In the genomic region with DNA sequence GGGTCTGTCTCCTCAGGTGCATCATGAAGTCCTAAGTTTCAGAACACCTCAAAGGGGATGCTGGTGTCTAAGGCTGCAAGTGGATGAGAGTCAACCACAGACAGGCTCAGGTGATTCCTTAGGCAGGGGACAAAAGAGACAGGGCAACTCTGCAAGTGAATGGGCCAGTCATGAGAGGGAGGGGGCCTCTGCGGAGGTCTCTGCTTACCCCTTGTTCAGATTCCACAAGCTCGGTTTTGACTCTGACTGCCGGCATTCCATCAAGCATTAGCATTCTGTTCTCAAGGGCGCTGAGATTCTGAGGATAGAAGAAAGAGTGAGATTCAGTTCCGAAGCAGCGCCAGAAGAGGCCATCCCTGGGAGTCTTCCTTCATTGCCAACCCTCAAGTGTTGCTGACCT, we compare ENCODE assay signal across 20 mouse cellular contexts.
DNase-seq lines count a peak whose midpoint lies in the region; ATAC-seq and TF ChIP-seq lines count a peak whose summit lies in the region.
"Had no signal": no experiment of that assay in that cellular context is flagged by ENCODE, and none has a peak within 500 bp of the region (broad histone marks: within the 10 kb centered on the region; RNA-seq: fewer than 3 reads in every experiment).

No protein-coding gene starts in this region.

- no peaks in the 10 kb centered on the region for H3K27me3 ChIP-seq in embryonic facial prominence, embryonic 10.5 days (replicated peaks; ENCODE audit: low read depth, poor library complexity, severe bottlenecking)
- no peaks in the 10 kb centered on the region for H3K27me3 ChIP-seq in kidney, embryonic 16.5 days (ENCODE audit: insufficient read depth, low read length)
- H3K27me3 ChIP-seq in forebrain, postnatal 0 days (ENCODE audit: insufficient read depth, low read length): no peaks in the 10 kb centered on the region
- H3K27me3 ChIP-seq: CH12.LX; heart, embryonic 13.5 days; hindbrain, embryonic 15.5 days had no signal

- H3K9me3 ChIP-seq in ES-E14 (ENCODE audit: control insufficient read depth, insufficient read depth, low read depth, low read length): no peaks in the 10 kb centered on the region
- H3K9me3 ChIP-seq in embryonic facial prominence, embryonic 10.5 days: no peaks in the 10 kb centered on the region
- H3K9me3 ChIP-seq in kidney, embryonic 16.5 days (ENCODE audit: low read length): no peaks in the 10 kb centered on the region
- H3K9me3 ChIP-seq in forebrain, postnatal 0 days (ENCODE audit: low read length): no peaks in the 10 kb centered on the region
- H3K9me3 ChIP-seq: forebrain, embryonic 10.5 days; heart, embryonic 13.5 days; hindbrain, embryonic 15.5 days had no signal

- in situ Hi-C loops in ES-E14 (cut with MboI; ENCODE audit: low sequenced_read_pairs in 2 of 2, unreplicated experiment in 2 of 2): no loop called here

- no peaks in the 10 kb centered on the region; the same call in none of the 2 replicates for H3K36me3 ChIP-seq in ES-E14 (ENCODE audit: control insufficient read depth, insufficient read depth, low read length, poor library complexity, severe bottlenecking)
- H3K36me3 ChIP-seq in embryonic facial prominence, embryonic 10.5 days (replicated peaks): peaks cover 13% of the 10 kb centered on the region
- H3K36me3 ChIP-seq in kidney, embryonic 16.5 days (ENCODE audit: insufficient read depth, low read length): no peaks in the 10 kb centered on the region
- H3K36me3 ChIP-seq in forebrain, postnatal 0 days (ENCODE audit: insufficient read depth): no peaks in the 10 kb centered on the region
- H3K36me3 ChIP-seq: heart, embryonic 13.5 days; hindbrain, embryonic 15.5 days had no signal

- peaks cover 18 to 20% of the 10 kb centered on the region in 2 experiments; a peak in 3 of 4 replicates for H3K4me1 ChIP-seq in ES-E14 (ENCODE audit: control insufficient read depth in 2 of 2, insufficient read depth in 2 of 2, low read length in 2 of 2, poor library complexity in 1 of 2)
- peaks cover 30% of the 10 kb centered on the region for H3K4me1 ChIP-seq in embryonic facial prominence, embryonic 10.5 days
- H3K4me1 ChIP-seq in kidney, embryonic 16.5 days (ENCODE audit: insufficient read depth, low read length): peaks cover 16% of the 10 kb centered on the region
- H3K4me1 ChIP-seq in forebrain, postnatal 0 days (ENCODE audit: insufficient read depth): 0 out of 2 replicates have a peak, but pooled peaks cover 6% of the 10 kb centered on the region

- no peak overlapping the region for H3K9ac ChIP-seq in ES-E14 (ENCODE audit: insufficient read depth, low read depth, low read length, poor library complexity, severe bottlenecking)
- H3K9ac ChIP-seq in kidney, embryonic 16.5 days (replicated peaks; ENCODE audit: low read length): no peak overlapping the region
- H3K9ac ChIP-seq in forebrain, postnatal 0 days: no peak overlapping the region
- H3K9ac ChIP-seq: heart, embryonic 13.5 days; hindbrain, embryonic 15.5 days had no signal

- no peak for TF ChIP-seq CTCF in forebrain, postnatal 0 days (IDR thresholded peaks at IDR 0.05; ENCODE audit: low read depth)

- no peak overlapping the region for H3K27ac ChIP-seq in ES-E14 (ENCODE audit: insufficient read depth, low read depth, low read length, poor library complexity, severe bottlenecking)
- no peak overlapping the region for H3K27ac ChIP-seq in embryonic facial prominence, embryonic 10.5 days (replicated peaks)
- no peak overlapping the region for H3K27ac ChIP-seq in kidney, embryonic 16.5 days (ENCODE audit: low read length)
- no peak overlapping the region for H3K27ac ChIP-seq in forebrain, postnatal 0 days (ENCODE audit: low read depth, low read length)
- H3K27ac ChIP-seq: forebrain, embryonic 10.5 days; heart, embryonic 13.5 days; hindbrain, embryonic 15.5 days had no signal

- no peak overlapping the region for H3K4me2 ChIP-seq in kidney, embryonic 16.5 days (replicated peaks; ENCODE audit: low read depth, low read length)
- no peak overlapping the region for H3K4me2 ChIP-seq in forebrain, postnatal 0 days (ENCODE audit: low read depth)
- H3K4me2 ChIP-seq: heart, embryonic 13.5 days; hindbrain, embryonic 15.5 days had no signal

- 20% methylated on average over 6 of the region's 6 CpGs for WGBS in embryonic facial prominence, embryonic 10.5 days
- WGBS in kidney, embryonic 16.5 days: 48% methylated on average over 6 of the region's 6 CpGs
- 19% methylated on average over 6 of the region's 6 CpGs for WGBS in forebrain, postnatal 0 days

- peak; percentile 14 for DNase-seq in embryo, embryonic 9.5 days (ENCODE audit: extremely low spot score)
- no peak for DNase-seq in embryo, embryonic 11 days
- peak; percentile 35 for DNase-seq in ES-E14 (ENCODE audit: low read depth, low spot score)
- peak; percentile 21 for DNase-seq in embryonic facial prominence, embryonic 10.5 days (ENCODE audit: low spot score)
- DNase-seq in forebrain, postnatal 0 days: no peak
- DNase-seq in adrenal gland, adult 2 months: no peak
- DNase-seq: adrenal gland, postnatal 10 days; cerebellum, adult 11 months; cerebellum, adult 8-10 months; gastrocnemius, postnatal 36 days; heart, adult 11 months; heart, postnatal 36 days had no signal

- no peak overlapping the region; a peak in 1 of 4 replicates for H3K4me3 ChIP-seq in ES-E14 (ENCODE audit: insufficient read depth in 1 of 2, low read depth in 1 of 2, low read length in 2 of 2, poor library complexity in 1 of 2, severe bottlenecking in 1 of 2)
- no peak overlapping the region for H3K4me3 ChIP-seq in embryonic facial prominence, embryonic 10.5 days
- no peak overlapping the region for H3K4me3 ChIP-seq in kidney, embryonic 16.5 days (ENCODE audit: low read length)
- H3K4me3 ChIP-seq in forebrain, postnatal 0 days (ENCODE audit: low read depth, low read length): no peak overlapping the region
- H3K4me3 ChIP-seq: forebrain, embryonic 10.5 days; heart, embryonic 13.5 days; hindbrain, embryonic 15.5 days had no signal

- ATAC-seq in kidney, embryonic 16.5 days (ENCODE audit: low FRiP score, low TSS enrichment): no peak
- no peak for ATAC-seq in forebrain, postnatal 0 days
- ATAC-seq: forebrain, embryonic 14.5 days; intestine, embryonic 16.5 days; Patski had no signal

TF ChIP-seq in ES-E14, 5 proteins besides CTCF, POLR2A, EP300 and RAD21:
- TF ChIP-seq ZC3H11A (IDR thresholded peaks at IDR 0.05; ENCODE audit: borderline replicate concordance, low read depth, low read length) (no peak), HCFC1 (IDR thresholded peaks at IDR 0.05; ENCODE audit: borderline replicate concordance, insufficient read depth, low read length) (no peak), ZNF384 (IDR thresholded peaks at IDR 0.05; ENCODE audit: low read depth, low read length) (no peak), MAFK (IDR thresholded peaks at IDR 0.05; ENCODE audit: insufficient read depth, low read depth, low read length) (no peak), CHD2 (IDR thresholded peaks at IDR 0.05; ENCODE audit: low read depth, low read length) (no peak)

Comparison
In these comparisons a context has a peak if more than half of its experiments do, and no peak if none do; other contexts are left out.
1. DNase-seq: peak in embryo, embryonic 9.5 days (single experiment), ES-E14 (single experiment) and embryonic facial prominence, embryonic 10.5 days (single experiment); none in embryo, embryonic 11 days (single experiment), forebrain, postnatal 0 days (single experiment) and adrenal gland, adult 2 months (single experiment).